Mouse (Mus musculus) hindbrain, embryonic 14.5 days (tissue): Measurements from ENCODE around the gene Adamts9. TPM values are rescaled to one million over a fixed set of nuclear protein-coding genes. Genes with fewer than 3 reads are reported as not detected.

ENCODE experiments used
- ATAC-seq: fragments of 200-750 bp; cut with Nextera tagmentation; 2 replicates; pipeline ENCODE4 v1.8.0; 2017; ENCODE audit warnings: moderate number of reproducible peaks, mild to moderate bottlenecking, moderate TSS enrichment, moderate library complexity; ENCODE audit not compliant: low FRiP score
- DNase-seq: peaks from one replicate; pipeline ENCODE4 v3.0.0-alpha.2; 2015; ENCODE audit warnings: low spot score
- H3K27ac ChIP-seq: fragments of 300-500 bp; sonication (generic); 2 replicates; pipeline ENCODE4 v1.5.1; 2014; ENCODE audit warnings: mild to moderate bottlenecking, moderate library complexity
- H3K27me3 ChIP-seq: fragments of 300-500 bp; sonication (generic); 2 replicates; pipeline ENCODE4 v1.6.1; 2014; ENCODE audit warnings: mild to moderate bottlenecking, low read length, mixed read lengths; ENCODE audit not compliant: control insufficient read depth, insufficient read depth
- H3K36me3 ChIP-seq: fragments of 300-500 bp; sonication (generic); replicated peaks from 2 replicates; pipeline ENCODE4 v1.6.1; 2014; ENCODE audit not compliant: control insufficient read depth, insufficient read depth
- H3K4me1 ChIP-seq: fragments of 300-500 bp; sonication (generic); replicated peaks from 2 replicates; pipeline ENCODE4 v1.6.1; 2014; ENCODE audit warnings: antibody characterized with exemption, low read length, mixed read lengths; ENCODE audit not compliant: control insufficient read depth, insufficient read depth
- H3K4me2 ChIP-seq: fragments of 300-500 bp; sonication (generic); replicated peaks from 2 replicates; pipeline ENCODE4 v1.6.1; 2014; ENCODE audit warnings: mild to moderate bottlenecking, moderate library complexity
- H3K4me3 ChIP-seq: fragments of 300-500 bp; sonication (generic); replicated peaks from 2 replicates; pipeline ENCODE4 v1.5.1; 2014; ENCODE audit warnings: mild to moderate bottlenecking, low read length
- H3K9ac ChIP-seq: fragments of 300-500 bp; sonication (generic); 2 replicates; pipeline ENCODE4 v1.6.1; 2014
- H3K9me3 ChIP-seq: fragments of 300-500 bp; sonication (generic); 2 replicates; pipeline ENCODE4 v1.6.1; 2016; ENCODE audit warnings: low read length; ENCODE audit not compliant: control insufficient read depth
- WGBS: fragments of 180-500 bp; shearing (Covaris S2); extraction: QIAGEN DNeasy Blood & Tissue Kit; methylation state at CpG from one replicate; pipeline ENCODE4 v1.1.7; 2014; 5-methylcytosine and 5-hydroxymethylcytosine counted together
- polyA plus RNA-seq: library from polyadenylated mRNA; unstranded; fragments of >200 nt; fragmentation: Nextera tagmentation; extraction: Ambion mirVana; gene quantifications from 2 replicates; pipeline ENCODE4 v1.2.1, GENCODE M21; 2014

Adamts9 gene
- polyA plus RNA-seq, 1 experiment from 2014 or later: 2.1 TPM

- DNase-seq: no peak
- H3K36me3 ChIP-seq: no peaks in the 10 kb centered on the region
- no peak overlapping the region for H3K4me3 ChIP-seq
- no peaks in the 10 kb centered on the region for H3K4me1 ChIP-seq
- H3K27me3 ChIP-seq: no peaks in the 10 kb centered on the region
- H3K4me2 ChIP-seq: no peak overlapping the region
- ATAC-seq: no peak
- 87% methylated on average over 3 of the region's 3 CpGs for WGBS
- H3K9me3 ChIP-seq: peaks cover 6% of the 10 kb centered on the region; the same call in 1 of the 2 replicates
- no peak overlapping the region for H3K9ac ChIP-seq
- H3K27ac ChIP-seq: no peak overlapping the region
Measured at GRCm38 (mm10) chr6:92968216-92968615, 24.9 kb upstream of the Adamts9 start.

GRCm38 (mm10) chr6:92962966-92963365 lies 19.7 kb upstream of the Adamts9 start:
- Histone ChIP-seq H3K27me3 (no peaks in the 10 kb centered on the region), H3K27ac (no peak overlapping the region), H3K9me3 (peaks cover 6% of the 10 kb centered on the region; the same call in 1 of the 2 replicates), H3K36me3 (no peaks in the 10 kb centered on the region), H3K9ac (no peak overlapping the region), H3K4me3 (no peak overlapping the region), H3K4me1 (no peaks in the 10 kb centered on the region), H3K4me2 (no peak overlapping the region)
- no peak for DNase-seq
- WGBS: 77% methylated on average over 3 of the region's 3 CpGs
- no peak for ATAC-seq

GRCm38 (mm10) chr6:92960997-92961396 lies 17.7 kb upstream of the Adamts9 start:
- DNase-seq (no peak), ATAC-seq (no peak)
- no peak overlapping the region for H3K4me3 ChIP-seq
- H3K27ac ChIP-seq: no peak overlapping the region
- H3K9me3 ChIP-seq: peaks cover 6% of the 10 kb centered on the region; the same call in 1 of the 2 replicates
- 94% methylated on average over 6 of the region's 6 CpGs for WGBS
- H3K4me2 ChIP-seq: no peak overlapping the region
- H3K27me3 ChIP-seq: no peaks in the 10 kb centered on the region
- no peaks in the 10 kb centered on the region for H3K36me3 ChIP-seq
- H3K4me1 ChIP-seq: no peaks in the 10 kb centered on the region
- no peak overlapping the region for H3K9ac ChIP-seq

GRCm38 (mm10) chr6:92959416-92959815 lies 16.1 kb upstream of the Adamts9 start:
- H3K4me1 ChIP-seq: no peaks in the 10 kb centered on the region
- DNase-seq: no peak
- ATAC-seq: no peak
- H3K9me3 ChIP-seq: no peaks in the 10 kb centered on the region; the same call in 1 of the 2 replicates
- no peaks in the 10 kb centered on the region for H3K27me3 ChIP-seq
- H3K27ac ChIP-seq: no peak overlapping the region
- no peak overlapping the region for H3K4me2 ChIP-seq
- H3K9ac ChIP-seq: no peak overlapping the region
- H3K4me3 ChIP-seq: no peak overlapping the region
- no peaks in the 10 kb centered on the region for H3K36me3 ChIP-seq
- WGBS: 81% methylated on average over 2 of the region's 2 CpGs

GRCm38 (mm10) chr6:92947337-92948042 lies 4.2 kb upstream of the Adamts9 start:
- H3K4me1 ChIP-seq: peaks cover 10% of the 10 kb centered on the region; the same call in 1 of the 2 replicates
- no peak overlapping the region for H3K4me3 ChIP-seq
- 91% methylated on average over 6 of the region's 6 CpGs for WGBS
- H3K36me3 ChIP-seq: no peaks in the 10 kb centered on the region
- peaks cover 41% of the 10 kb centered on the region for H3K27me3 ChIP-seq
- no peak for ATAC-seq
- H3K4me2 ChIP-seq: no peak overlapping the region
- no peak overlapping the region for H3K27ac ChIP-seq
- H3K9me3 ChIP-seq: peaks cover 14% of the 10 kb centered on the region
- DNase-seq: no peak
- H3K9ac ChIP-seq: no peak overlapping the region

GRCm38 (mm10) chr6:92944711-92945110 lies 1.4 kb upstream of the Adamts9 start:
- WGBS: 46% methylated on average over 7 of the region's 7 CpGs
- H3K27me3 ChIP-seq: peaks cover 61% of the 10 kb centered on the region

GRCm38 (mm10) chr6:92944048-92944685 lies 875 bp upstream of the Adamts9 start:
- H3K4me3 ChIP-seq: peak overlapping the region; percentile 43
- peaks cover 8% of the 10 kb centered on the region; the same call in 1 of the 2 replicates for H3K9me3 ChIP-seq
- ATAC-seq: no peak
- peak overlapping the region; percentile 16; the same call in 1 of the 2 replicates for H3K9ac ChIP-seq
- H3K27ac ChIP-seq: no peak overlapping the region
- 3% methylated on average over 14 of the region's 14 CpGs for WGBS
- DNase-seq: no peak
- peak overlapping the region; percentile 95 for H3K4me2 ChIP-seq
- H3K27me3 ChIP-seq: peaks cover 66% of the 10 kb centered on the region
- peaks cover 31% of the 10 kb centered on the region for H3K4me1 ChIP-seq
- no peaks in the 10 kb centered on the region for H3K36me3 ChIP-seq

More at GRCm38 (mm10) chr6:92944711-92945110, 1.4 kb upstream of the Adamts9 start:
- no peaks in the 10 kb centered on the region for H3K36me3 ChIP-seq
- no peak overlapping the region for H3K9ac ChIP-seq
- peaks cover 31% of the 10 kb centered on the region for H3K4me1 ChIP-seq
- H3K4me3 ChIP-seq: no peak overlapping the region
- DNase-seq (no peak), ATAC-seq (no peak)
- H3K9me3 ChIP-seq: peaks cover 12% of the 10 kb centered on the region
- no peak overlapping the region for H3K27ac ChIP-seq
- no peak overlapping the region for H3K4me2 ChIP-seq

- peaks cover 66% of the 10 kb centered on the region for H3K27me3 ChIP-seq
- H3K9ac ChIP-seq: peak overlapping the region; percentile 35; the same call in 1 of the 2 replicates
- no peaks in the 10 kb centered on the region for H3K36me3 ChIP-seq
- H3K4me1 ChIP-seq: peaks cover 31% of the 10 kb centered on the region
- ATAC-seq (no peak; the same call in 1 of the 2 replicates), DNase-seq (no peak)
- H3K9me3 ChIP-seq: no peaks in the 10 kb centered on the region
- under 1% methylated on average over 30 of the region's 30 CpGs for WGBS
- peak overlapping the region; percentile 43 for H3K4me3 ChIP-seq
- peak overlapping the region; percentile 95 for H3K4me2 ChIP-seq
- no peak overlapping the region for H3K27ac ChIP-seq
Measured at GRCm38 (mm10) chr6:92941756-92942420, 1.4 kb downstream of the Adamts9 start.

- ATAC-seq (peak; percentile 74), DNase-seq (peak; percentile 48)
- Histone ChIP-seq H3K9ac (no peak overlapping the region), H3K4me1 (peaks cover 31% of the 10 kb centered on the region), H3K4me2 (peak overlapping the region; percentile 95), H3K9me3 (no peaks in the 10 kb centered on the region), H3K27ac (no peak overlapping the region), H3K36me3 (no peaks in the 10 kb centered on the region), H3K4me3 (peak overlapping the region; percentile 43), H3K27me3 (peaks cover 62% of the 10 kb centered on the region)
- under 1% methylated on average over 21 of the region's 21 CpGs for WGBS
Measured at GRCm38 (mm10) chr6:92941281-92941731, 2.0 kb downstream of the Adamts9 start.
